Mouse (Mus musculus) megakaryocyte, adult 5-6 weeks (primary cell): ENCODE measurements around the gene Mup12. TPM values are rescaled to one million over a fixed set of nuclear protein-coding genes. Genes with fewer than 3 reads are reported as not detected.
"Not testable (repeated sequence)": the region's sequence is repeated elsewhere in the genome, so short reads cannot be mapped to it uniquely, and the experiment has no call there.

Experiments used
- ATAC-seq: 2 replicates; pipeline ENCODE4 v1.8.0; 2016; ENCODE audit warnings: mild to moderate bottlenecking, inconsistent platforms; ENCODE audit not compliant: poor library complexity, severe bottlenecking
- total RNA-seq, 2 experiments: library from RNA; stranded (forward) in 1 of 2; stranded (reverse) in 1 of 2; fragments of 153-499, 151-499 nt in 1 of 2; fragments of 221-1000, 200-1000 nt in 1 of 2; gene quantifications; 2 replicates each; pipeline versions ENCODE4 v1.2.3 to v1.2.4; 2015 to 2017

Mup12 gene
- total RNA-seq (2015) (not detected in 2 replicates), total RNA-seq (2017) (not detected in 2 replicates)

- not testable (repeated sequence) for ATAC-seq
Observed at GRCm38 (mm10) chr4:60741226-60741625, at the start of gene Mup12. Mup12 (minus strand) TSS chr4:60741326.

Other genes starting within 250 kb of the Mup12 start
- not detected in 2 replicates for gene Mup1, start 239.4 kb downstream of the Mup12 start, total RNA-seq (2015)
- gene Mup1, start 239.4 kb downstream of the Mup12 start, total RNA-seq (2017) = not detected in 2 replicates
- gene Mup10, start 159.1 kb downstream of the Mup12 start, total RNA-seq (2015) = not detected in 2 replicates
- not detected in 2 replicates for gene Mup10, start 159.1 kb downstream of the Mup12 start, total RNA-seq (2017)
- gene Mup11, start 78.9 kb downstream of the Mup12 start, total RNA-seq (2015) = not detected in 2 replicates
- not detected in 2 replicates for gene Mup11, start 78.9 kb downstream of the Mup12 start, total RNA-seq (2017)
- not detected in 2 replicates for gene Mup22, start 80.1 kb upstream of the Mup12 start, total RNA-seq (2015)
- not detected in 2 replicates for gene Mup22, start 80.1 kb upstream of the Mup12 start, total RNA-seq (2017)